Mouse (Mus musculus) liver, postnatal 0 days (tissue): ENCODE results near the gene Fam214b. TPM values are rescaled to one million over a fixed set of nuclear protein-coding genes. Genes with fewer than 3 reads are reported as not detected.

Experiments used
- ATAC-seq: fragments of 200-750 bp; cut with Nextera tagmentation; 2 replicates; pipeline ENCODE4 v1.8.0; 2017; ENCODE audit warnings: mild to moderate bottlenecking, moderate library complexity
- DNase-seq: peaks from one replicate; pipeline ENCODE4 v3.0.0-alpha.2; 2016
- H3K27ac ChIP-seq: fragments of 300-500 bp; sonication (generic); 2 replicates; pipeline ENCODE4 v1.5.1; 2014; ENCODE audit warnings: antibody characterized with exemption, moderate library complexity, mild to moderate bottlenecking, low read depth
- H3K27me3 ChIP-seq: fragments of 300-500 bp; sonication (generic); 2 replicates; pipeline ENCODE4 v1.6.1; 2014; ENCODE audit warnings: low read length, control low read depth, mixed read lengths; ENCODE audit not compliant: insufficient read depth
- H3K36me3 ChIP-seq: fragments of 300-500 bp; sonication (generic); replicated peaks from 2 replicates; pipeline ENCODE4 v1.6.1; 2014; ENCODE audit warnings: mild to moderate bottlenecking, control low read depth, low read length, moderate library complexity, mixed read lengths; ENCODE audit not compliant: insufficient read depth
- H3K4me1 ChIP-seq: fragments of 300-500 bp; sonication (generic); 2 replicates; pipeline ENCODE4 v1.6.1; 2014; ENCODE audit warnings: antibody characterized with exemption, mild to moderate bottlenecking, control low read depth; ENCODE audit not compliant: insufficient read depth
- H3K4me2 ChIP-seq: fragments of 300-500 bp; sonication (generic); 2 replicates; pipeline ENCODE4 v1.6.1; 2014; ENCODE audit warnings: low read depth, mild to moderate bottlenecking, low read length, moderate library complexity, mixed read lengths
- H3K4me3 ChIP-seq: fragments of 300-500 bp; sonication (generic); 2 replicates; pipeline ENCODE4 v1.5.1; 2014; ENCODE audit warnings: low read depth, low read length
- H3K9ac ChIP-seq: fragments of 300-500 bp; sonication (generic); replicated peaks from 2 replicates; pipeline ENCODE4 v1.6.1; 2014; ENCODE audit warnings: mild to moderate bottlenecking, moderate library complexity
- H3K9me3 ChIP-seq: fragments of 300-500 bp; sonication (generic); 2 replicates; pipeline ENCODE4 v1.6.1; 2016; ENCODE audit warnings: mild to moderate bottlenecking, control low read depth, low read length, mixed read lengths
- CTCF ChIP-seq: sonication (generic); IDR thresholded peaks from 2 replicates; pipeline ENCODE4 v1.5.1; 2016; ENCODE audit warnings: antibody characterized with exemption, low read depth
- EP300 ChIP-seq: IDR thresholded peaks from 2 replicates; pipeline ENCODE4 v1.6.1; 2016; ENCODE audit warnings: antibody characterized with exemption, low read depth, mild to moderate bottlenecking
- WGBS: fragments of 180-500 bp; shearing (Covaris S2); extraction: QIAGEN DNeasy Blood & Tissue Kit; methylation state at CpG from one replicate; pipeline ENCODE4 v1.1.7; 2014; ENCODE audit not compliant: insufficient replicate concordance; 5-methylcytosine and 5-hydroxymethylcytosine counted together
- polyA plus RNA-seq: library from polyadenylated mRNA; unstranded; fragments of >200 nt; fragmentation: Nextera tagmentation; extraction: Ambion mirVana; gene quantifications from 2 replicates; pipeline ENCODE4 v1.2.1, GENCODE M21; 2015

The Fam214b gene
- polyA plus RNA-seq, 1 experiment from 2014 or later: 11.7 TPM

- Histone ChIP-seq H3K27ac (no peak overlapping the region), H3K4me3 (peak overlapping the region; percentile 95; the same call in 1 of the 2 replicates), H3K9me3 (no peaks in the 10 kb centered on the region), H3K27me3 (no peaks in the 10 kb centered on the region), H3K9ac (peak overlapping the region; percentile 98), H3K4me2 (peak overlapping the region; percentile 78), H3K4me1 (peaks cover 19% of the 10 kb centered on the region), H3K36me3 (peaks cover 29% of the 10 kb centered on the region)
- WGBS: 47% methylated on average over 2 of the region's 2 CpGs
- DNase-seq: no peak
- no peak for ATAC-seq
- TF ChIP-seq CTCF (no peak), EP300 (no peak)
Observed at GRCm38 (mm10) chr4:42998022-42998421, 48.0 kb downstream of the Fam214b start.

- Histone ChIP-seq H3K9ac (no peak overlapping the region), H3K27me3 (no peaks in the 10 kb centered on the region), H3K4me3 (no peak overlapping the region), H3K4me1 (no peaks in the 10 kb centered on the region), H3K4me2 (no peak overlapping the region), H3K36me3 (peaks cover 88% of the 10 kb centered on the region), H3K9me3 (no peaks in the 10 kb centered on the region), H3K27ac (no peak overlapping the region)
- WGBS: 82% methylated on average over 1 of the region's 1 CpGs
- TF ChIP-seq EP300: no peak
- peak; percentile 24 for TF ChIP-seq CTCF
- ATAC-seq (no peak), DNase-seq (no peak)
Observed at GRCm38 (mm10) chr4:42988296-42988695, 57.7 kb downstream of the Fam214b start.

Other genes with a start within 250 kb of the Fam214b start
- gene Fam205a1, start 192.3 kb downstream of the Fam214b start, polyA plus RNA-seq: 0.04 TPM in 2 replicates
- 0.05 TPM in 1 of 2 replicates, not detected in the other for gene Gm12394, start 189.4 kb downstream of the Fam214b start, polyA plus RNA-seq
- 0.22 and 0.39 TPM in 2 replicates for gene Fam205c, start 172.0 kb downstream of the Fam214b start, polyA plus RNA-seq
- gene Phf24, start 129.6 kb downstream of the Fam214b start, polyA plus RNA-seq: 0.11 and 0.12 TPM in 2 replicates
- gene Dnajb5, start 96.4 kb downstream of the Fam214b start, polyA plus RNA-seq: 0.73 and 1.0 TPM in 2 replicates
- 0.17 TPM in 1 of 2 replicates, not detected in the other for gene 1700022I11Rik, start 76.6 kb downstream of the Fam214b start, polyA plus RNA-seq
- gene Vcp, start 45.7 kb downstream of the Fam214b start, polyA plus RNA-seq: 127 and 145 TPM in 2 replicates
- gene Fancg, start 35.7 kb downstream of the Fam214b start, polyA plus RNA-seq: 4.5 and 5.5 TPM in 2 replicates
- gene Pigo, start 20.4 kb downstream of the Fam214b start, polyA plus RNA-seq: 7.6 and 8.3 TPM in 2 replicates
- gene Stoml2, start 14.5 kb downstream of the Fam214b start, polyA plus RNA-seq: 114 and 116 TPM in 2 replicates
- 0.37 and 0.52 TPM in 2 replicates for gene Unc13b, start 12.7 kb upstream of the Fam214b start, polyA plus RNA-seq
- gene Atp8b5, start 220.9 kb upstream of the Fam214b start, polyA plus RNA-seq: 0.02 and 0.13 TPM in 2 replicates